Mouse (Mus musculus): ENCODE data around the gene Zfp629. TPM values are rescaled to one million over a fixed set of nuclear protein-coding genes. Genes with fewer than 3 reads are reported as not detected.
A peak's percentile ranks its signal among the peaks of the same experiment; 100 is the strongest.
"Not testable (repeated sequence)": the region's sequence is repeated elsewhere in the genome, so short reads cannot be mapped to it uniquely, and the experiment has no call there.

The Zfp629 gene
- polyA plus RNA-seq, 1 experiment: 14.2 TPM

- Histone ChIP-seq H3K4me3 (replicated peaks; ENCODE audit: control insufficient read depth, low read depth, low read length) (no peak overlapping the region), H3K4me1 (ENCODE audit: control insufficient read depth, insufficient read depth, low read length) (peaks cover 2% of the 10 kb centered on the region; the same call in 1 of the 2 replicates), H3K27ac (ENCODE audit: control insufficient read depth, insufficient read depth, low read depth, low read length, poor library complexity) (peak overlapping the region; percentile 58)
- WGBS: 65% methylated on average over 4 of the region's 4 CpGs
- TF ChIP-seq POLR2A (IDR thresholded peaks at IDR 0.05; ENCODE audit: borderline replicate concordance, control insufficient read depth, low read depth, low read length) (no peak), CTCF (IDR thresholded peaks at IDR 0.05; ENCODE audit: control insufficient read depth, insufficient read depth, low read length) (no peak)
These were observed 10.9 kb upstream of the Zfp629 start for GRCm38 (mm10) chr7:127626471-127626870.

GRCm38 (mm10) chr7:127626039-127626438 lies 10.4 kb upstream of the Zfp629 start:
- Histone ChIP-seq H3K4me3 (replicated peaks; ENCODE audit: control insufficient read depth, low read depth, low read length) (no peak overlapping the region), H3K27ac (ENCODE audit: control insufficient read depth, insufficient read depth, low read depth, low read length, poor library complexity) (peak overlapping the region; percentile 58)
- TF ChIP-seq POLR2A (IDR thresholded peaks at IDR 0.05; ENCODE audit: borderline replicate concordance, control insufficient read depth, low read depth, low read length) (no peak), CTCF (IDR thresholded peaks at IDR 0.05; ENCODE audit: control insufficient read depth, insufficient read depth, low read length) (no peak)

GRCm38 (mm10) chr7:127618402-127618801 lies 2.8 kb upstream of the Zfp629 start:
- H3K27ac ChIP-seq (ENCODE audit: control insufficient read depth, insufficient read depth, low read depth, low read length, poor library complexity); H3K4me3 ChIP-seq (replicated peaks; ENCODE audit: control insufficient read depth, low read depth, low read length); H3K4me1 ChIP-seq (ENCODE audit: control insufficient read depth, insufficient read depth, low read length): not testable (repeated sequence)
- 92% methylated on average over 7 of the region's 8 CpGs for WGBS

More at GRCm38 (mm10) chr7:127626039-127626438, 10.4 kb upstream of the Zfp629 start:
- peaks cover 2% of the 10 kb centered on the region; the same call in 1 of the 2 replicates for H3K4me1 ChIP-seq (ENCODE audit: control insufficient read depth, insufficient read depth, low read length)
- 92% methylated on average over 7 of the region's 7 CpGs for WGBS

- WGBS: 90% methylated on average over 2 of the region's 2 CpGs
- Histone ChIP-seq H3K4me3 (replicated peaks; ENCODE audit: control insufficient read depth, low read depth, low read length) (no peak overlapping the region), H3K4me1 (ENCODE audit: control insufficient read depth, insufficient read depth, low read length) (no peaks in the 10 kb centered on the region), H3K27ac (ENCODE audit: control insufficient read depth, insufficient read depth, low read depth, low read length, poor library complexity) (no peak overlapping the region)
- TF ChIP-seq CTCF (IDR thresholded peaks at IDR 0.05; ENCODE audit: control insufficient read depth, insufficient read depth, low read length): no peak
- TF ChIP-seq POLR2A (IDR thresholded peaks at IDR 0.05; ENCODE audit: borderline replicate concordance, control insufficient read depth, low read depth, low read length): no peak
These were observed 2.4 kb upstream of the Zfp629 start for GRCm38 (mm10) chr7:127617962-127618361.

GRCm38 (mm10) chr7:127616881-127617280 lies 1.3 kb upstream of the Zfp629 start:
- Histone ChIP-seq H3K27ac (ENCODE audit: control insufficient read depth, insufficient read depth, low read depth, low read length, poor library complexity) (no peak overlapping the region), H3K4me1 (ENCODE audit: control insufficient read depth, insufficient read depth, low read length) (no peaks in the 10 kb centered on the region), H3K4me3 (replicated peaks; ENCODE audit: control insufficient read depth, low read depth, low read length) (no peak overlapping the region)
- WGBS: 38% methylated on average over 1 of the region's 1 CpGs
- TF ChIP-seq POLR2A (IDR thresholded peaks at IDR 0.05; ENCODE audit: borderline replicate concordance, control insufficient read depth, low read depth, low read length) (no peak), CTCF (IDR thresholded peaks at IDR 0.05; ENCODE audit: control insufficient read depth, insufficient read depth, low read length) (no peak)

- H3K4me1 ChIP-seq (ENCODE audit: control insufficient read depth, insufficient read depth, low read length): no peaks in the 10 kb centered on the region
- H3K27ac ChIP-seq (ENCODE audit: control insufficient read depth, insufficient read depth, low read depth, low read length, poor library complexity): no peak overlapping the region
- no peak overlapping the region for H3K4me3 ChIP-seq (replicated peaks; ENCODE audit: control insufficient read depth, low read depth, low read length)
- WGBS: 63% methylated on average over 1 of the region's 1 CpGs
- TF ChIP-seq POLR2A (IDR thresholded peaks at IDR 0.05; ENCODE audit: borderline replicate concordance, control insufficient read depth, low read depth, low read length) (no peak), CTCF (IDR thresholded peaks at IDR 0.05; ENCODE audit: control insufficient read depth, insufficient read depth, low read length) (no peak)
These were observed 739 bp upstream of the Zfp629 start for GRCm38 (mm10) chr7:127616336-127616735.

- Histone ChIP-seq H3K27ac (ENCODE audit: control insufficient read depth, insufficient read depth, low read depth, low read length, poor library complexity) (no peak overlapping the region), H3K4me3 (replicated peaks; ENCODE audit: control insufficient read depth, low read depth, low read length) (peak overlapping the region; percentile 30), H3K4me1 (ENCODE audit: control insufficient read depth, insufficient read depth, low read length) (no peaks in the 10 kb centered on the region)
- 2% methylated on average over 30 of the region's 44 CpGs for WGBS
- TF ChIP-seq CTCF (IDR thresholded peaks at IDR 0.05; ENCODE audit: control insufficient read depth, insufficient read depth, low read length) (no peak), POLR2A (IDR thresholded peaks at IDR 0.05; ENCODE audit: borderline replicate concordance, control insufficient read depth, low read depth, low read length) (no peak)
These were observed 1.1 kb downstream of the Zfp629 start for GRCm38 (mm10) chr7:127614511-127614890.

- WGBS: 47% methylated on average over 8 of the region's 8 CpGs
- Histone ChIP-seq H3K4me3 (replicated peaks; ENCODE audit: control insufficient read depth, low read depth, low read length) (peak overlapping the region; percentile 30), H3K4me1 (ENCODE audit: control insufficient read depth, insufficient read depth, low read length) (no peaks in the 10 kb centered on the region), H3K27ac (ENCODE audit: control insufficient read depth, insufficient read depth, low read depth, low read length, poor library complexity) (no peak overlapping the region)
- no peak for TF ChIP-seq POLR2A (IDR thresholded peaks at IDR 0.05; ENCODE audit: borderline replicate concordance, control insufficient read depth, low read depth, low read length)
- TF ChIP-seq CTCF (IDR thresholded peaks at IDR 0.05; ENCODE audit: control insufficient read depth, insufficient read depth, low read length): no peak
These were observed 1.5 kb downstream of the Zfp629 start for GRCm38 (mm10) chr7:127614091-127614490.

GRCm38 (mm10) chr7:127613501-127613900 lies 2.1 kb downstream of the Zfp629 start:
- no peak for TF ChIP-seq CTCF (IDR thresholded peaks at IDR 0.05; ENCODE audit: control insufficient read depth, insufficient read depth, low read length)
- H3K4me3 ChIP-seq (replicated peaks; ENCODE audit: control insufficient read depth, low read depth, low read length): no peak overlapping the region
- no peak overlapping the region for H3K27ac ChIP-seq (ENCODE audit: control insufficient read depth, insufficient read depth, low read depth, low read length, poor library complexity)
- H3K4me1 ChIP-seq (ENCODE audit: control insufficient read depth, insufficient read depth, low read length): no peaks in the 10 kb centered on the region
- WGBS: 83% methylated on average over 8 of the region's 8 CpGs

All from bone marrow, adult 2 months (tissue).